In the genomic region with DNA sequence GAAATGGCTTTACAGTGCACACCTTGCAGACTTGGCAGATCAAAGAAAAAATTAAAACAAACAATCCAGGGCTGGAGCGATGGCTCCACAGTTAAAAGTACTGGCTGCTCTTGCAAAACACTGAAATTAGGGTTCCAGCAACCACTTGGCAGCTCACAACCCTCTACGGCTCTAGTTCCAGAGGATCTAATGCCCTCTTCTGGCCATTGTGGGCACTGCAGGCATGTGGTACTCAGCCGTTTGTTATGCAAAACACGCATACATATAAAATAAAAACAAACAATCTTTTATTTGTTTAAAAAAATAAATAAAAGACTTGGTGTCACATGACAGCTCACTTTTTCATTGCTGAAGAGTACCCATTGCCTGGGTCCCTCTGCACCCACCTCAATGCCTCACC, we compare ENCODE assay signal across 8 mouse cellular contexts. TPM values are rescaled to one million over a fixed set of nuclear protein-coding genes. Genes with fewer than 3 reads are reported as not detected.
DNase-seq lines count a peak whose midpoint lies in the region; ATAC-seq lines count a peak whose summit lies in the region.

No protein-coding gene starts in this region.

- intact Hi-C loops in heart, postnatal 36 days (cut with DNase I) = loop anchor here (2.0 kb wide), 3 partner anchors 52 to 120 kb away; no protein-coding TSS in a partner anchor

- no peak overlapping the region for H3K9ac ChIP-seq in forebrain, embryonic 13.5 days
- H3K9ac ChIP-seq in forebrain, embryonic 15.5 days (replicated peaks) = no peak overlapping the region

- no peaks in the 10 kb centered on the region for H3K9me3 ChIP-seq in forebrain, embryonic 13.5 days (replicated peaks)
- H3K9me3 ChIP-seq in forebrain, embryonic 15.5 days = no peaks in the 10 kb centered on the region

- no peaks in the 10 kb centered on the region for H3K4me1 ChIP-seq in forebrain, embryonic 13.5 days
- H3K4me1 ChIP-seq in forebrain, embryonic 15.5 days = no peaks in the 10 kb centered on the region

- peak; percentile 50; the same call in 1 of the 2 replicates for ATAC-seq in forebrain, embryonic 13.5 days
- ATAC-seq in forebrain, embryonic 15.5 days (replicated peaks) = no peak
- ATAC-seq in activated CD4-positive, CD25-positive, alpha-beta regulatory T cell, adult 4 months = peak; percentile 43
- peak; percentile 76 for ATAC-seq in common myeloid progenitor, adult 5-6 weeks (replicated peaks; ENCODE audit: low read depth, poor library complexity, severe bottlenecking)
- peak; percentile 92 for ATAC-seq in megakaryocyte progenitor cell, adult 5-6 weeks (replicated peaks; ENCODE audit: poor library complexity)

- peaks cover 6% of the 10 kb centered on the region; the same call in 1 of the 2 replicates for H3K27me3 ChIP-seq in forebrain, embryonic 13.5 days
- no peaks in the 10 kb centered on the region for H3K27me3 ChIP-seq in forebrain, embryonic 15.5 days

- DNase-seq in heart, postnatal 36 days = peak; percentile 70 to 86
- peak; percentile 25 for DNase-seq in left cerebral cortex, adult 11 months (ENCODE audit: low spot score)
- DNase-seq in spleen, postnatal 4 days (ENCODE audit: low spot score in 2 of 2) = peak; percentile 69 to 91

- H3K36me3 ChIP-seq in forebrain, embryonic 13.5 days (ENCODE audit: poor library complexity, severe bottlenecking) = no peaks in the 10 kb centered on the region
- no peaks in the 10 kb centered on the region for H3K36me3 ChIP-seq in forebrain, embryonic 15.5 days

- H3K4me3 ChIP-seq in forebrain, embryonic 13.5 days = no peak overlapping the region
- H3K4me3 ChIP-seq in forebrain, embryonic 15.5 days = no peak overlapping the region

- no peak overlapping the region for H3K27ac ChIP-seq in forebrain, embryonic 13.5 days
- no peak overlapping the region for H3K27ac ChIP-seq in forebrain, embryonic 15.5 days (replicated peaks)

- WGBS in forebrain, embryonic 13.5 days = 19% methylated on average over 4 of the region's 4 CpGs
- 14% methylated on average over 4 of the region's 4 CpGs for WGBS in forebrain, embryonic 15.5 days

- no peak overlapping the region for H3K4me2 ChIP-seq in forebrain, embryonic 13.5 days
- no peak overlapping the region for H3K4me2 ChIP-seq in forebrain, embryonic 15.5 days (replicated peaks)

RNA-seq across cellular contexts. Expression of a gene that starts 0.7 kb away (rescaled TPM):
- polyA plus RNA-seq in forebrain, embryonic 13.5 days (2015; fragmentation: Nextera tagmentation; extraction: Ambion mirVana) = 0.31 TPM in 1 of 2 replicates, not detected in the other
- polyA plus RNA-seq in forebrain, embryonic 15.5 days (2015; fragmentation: Nextera tagmentation; extraction: Ambion mirVana) = not detected in 2 replicates
- polyA plus RNA-seq in activated CD4-positive, CD25-positive, alpha-beta regulatory T cell, adult 4 months (2017; shearing (Covaris generic)) = not detected
- total RNA-seq in common myeloid progenitor, adult 5-6 weeks (2017) = not detected in 2 replicates
- not detected for total RNA-seq in heart, postnatal 36 days (2021)
- total RNA-seq in megakaryocyte progenitor cell, adult 5-6 weeks (2015) = not detected in 2 replicates
- not detected in 2 replicates for total RNA-seq in megakaryocyte progenitor cell, adult 5-6 weeks (2017)

RNA-seq across cellular contexts. Expression of a gene that starts 34.6 kb away (rescaled TPM):
- polyA plus RNA-seq in forebrain, embryonic 13.5 days (2015; fragmentation: Nextera tagmentation; extraction: Ambion mirVana) = 0.15 and 0.18 TPM in 2 replicates
- 0.23 TPM in 1 of 2 replicates, not detected in the other for polyA plus RNA-seq in forebrain, embryonic 15.5 days (2015; fragmentation: Nextera tagmentation; extraction: Ambion mirVana)
- polyA plus RNA-seq in activated CD4-positive, CD25-positive, alpha-beta regulatory T cell, adult 4 months (2017; shearing (Covaris generic)) = under 1 TPM in 1 of 2 experiments, not detected in 1; 0.24 TPM
- 0.19 and 1.8 TPM in 2 replicates for total RNA-seq in common myeloid progenitor, adult 5-6 weeks (2017)
- total RNA-seq in heart, postnatal 36 days (2021) = not detected
- 0.27 TPM in 1 of 2 replicates, not detected in the other for total RNA-seq in megakaryocyte progenitor cell, adult 5-6 weeks (2015)
- 0.58 and 0.95 TPM in 2 replicates for total RNA-seq in megakaryocyte progenitor cell, adult 5-6 weeks (2017)

RNA-seq across cellular contexts. Expression of a gene that starts 35.3 kb away (rescaled TPM):
- 0.36 and 0.65 TPM in 2 replicates for polyA plus RNA-seq in forebrain, embryonic 13.5 days (2015; fragmentation: Nextera tagmentation; extraction: Ambion mirVana)
- 0.20 and 0.47 TPM in 2 replicates for polyA plus RNA-seq in forebrain, embryonic 15.5 days (2015; fragmentation: Nextera tagmentation; extraction: Ambion mirVana)
- polyA plus RNA-seq in activated CD4-positive, CD25-positive, alpha-beta regulatory T cell, adult 4 months (2017; shearing (Covaris generic)) = not detected
- total RNA-seq in common myeloid progenitor, adult 5-6 weeks (2017) = not detected in 2 replicates
- total RNA-seq in heart, postnatal 36 days (2021) = not detected
- total RNA-seq in megakaryocyte progenitor cell, adult 5-6 weeks (2015) = not detected in 2 replicates
- not detected in 2 replicates for total RNA-seq in megakaryocyte progenitor cell, adult 5-6 weeks (2017)

RNA-seq across cellular contexts. Expression of a gene that starts 42.1 kb away (rescaled TPM):
- polyA plus RNA-seq in forebrain, embryonic 13.5 days (2015; fragmentation: Nextera tagmentation; extraction: Ambion mirVana) = 80.6 and 88.7 TPM in 2 replicates
- 115 and 121 TPM in 2 replicates for polyA plus RNA-seq in forebrain, embryonic 15.5 days (2015; fragmentation: Nextera tagmentation; extraction: Ambion mirVana)
- polyA plus RNA-seq in activated CD4-positive, CD25-positive, alpha-beta regulatory T cell, adult 4 months (2017; shearing (Covaris generic)) = 1 to 10 TPM; 1.0 to 1.1 TPM
- 5.2 and 9.1 TPM in 2 replicates for total RNA-seq in common myeloid progenitor, adult 5-6 weeks (2017)
- total RNA-seq in heart, postnatal 36 days (2021) = under 1 TPM; 0.56 to 0.89 TPM
- total RNA-seq in megakaryocyte progenitor cell, adult 5-6 weeks (2015) = 4.5 and 5.8 TPM in 2 replicates
- 1.4 and 2.0 TPM in 2 replicates for total RNA-seq in megakaryocyte progenitor cell, adult 5-6 weeks (2017)

RNA-seq across cellular contexts. Expression of a gene that starts 47.4 kb away (rescaled TPM):
- polyA plus RNA-seq in forebrain, embryonic 13.5 days (2015; fragmentation: Nextera tagmentation; extraction: Ambion mirVana) = 306 and 329 TPM in 2 replicates
- polyA plus RNA-seq in forebrain, embryonic 15.5 days (2015; fragmentation: Nextera tagmentation; extraction: Ambion mirVana) = 544 and 608 TPM in 2 replicates
- polyA plus RNA-seq in activated CD4-positive, CD25-positive, alpha-beta regulatory T cell, adult 4 months (2017; shearing (Covaris generic)) = 1 to 10 TPM; 3.0 to 4.3 TPM
- total RNA-seq in common myeloid progenitor, adult 5-6 weeks (2017) = not detected in 2 replicates
- 1 to 10 TPM; 2.7 to 3.1 TPM for total RNA-seq in heart, postnatal 36 days (2021)
- not detected in 2 replicates for total RNA-seq in megakaryocyte progenitor cell, adult 5-6 weeks (2015)
- not detected in 2 replicates for total RNA-seq in megakaryocyte progenitor cell, adult 5-6 weeks (2017)

Comparison
In these comparisons a context has a peak if more than half of its experiments do, and no peak if none do; other contexts are left out.
1. DNase-seq: peak in every context shown above with its lines; median percentile 80 in spleen, postnatal 4 days; 78 in heart, postnatal 36 days; 25 in left cerebral cortex, adult 11 months.